Mouse (Mus musculus) gastrocnemius, adult 2 months (tissue): Measurements from ENCODE around the gene Sh3rf1. TPM values are rescaled to one million over a fixed set of nuclear protein-coding genes. Genes with fewer than 3 reads are reported as not detected.

Experiments
- DNase-seq: peaks from one replicate; pipeline ENCODE4 v3.0.0; 2022
- H3K27ac ChIP-seq: fragments of 200-600 bp; 2 replicates; pipeline ENCODE4 v1.8.1; 2022; ENCODE audit warnings: mild to moderate bottlenecking
- H3K4me3 ChIP-seq: fragments of 200-600 bp; 2 replicates; pipeline ENCODE4 v1.8.1; 2022; ENCODE audit warnings: mild to moderate bottlenecking, moderate library complexity
- CTCF ChIP-seq: fragments of 200-600 bp; IDR thresholded peaks from 2 replicates; pipeline ENCODE4 v1.8.1; 2022; ENCODE audit warnings: antibody characterized with exemption, mild to moderate bottlenecking, moderate library complexity
- intact Hi-C: fragments of 180-260 bp; cut with DNase I; formaldehyde crosslinking; loops from one replicate; pipeline ENCODE4 v1.15.1; 2025
- total RNA-seq, 2 experiments: library from RNA; stranded (reverse); gene quantifications; 2 replicates each; pipeline ENCODE4 v1.2.3; 2021

The Sh3rf1 gene
- total RNA-seq, 2 experiments from 2014 or later: 1.2 to 1.8 TPM

DNA sequence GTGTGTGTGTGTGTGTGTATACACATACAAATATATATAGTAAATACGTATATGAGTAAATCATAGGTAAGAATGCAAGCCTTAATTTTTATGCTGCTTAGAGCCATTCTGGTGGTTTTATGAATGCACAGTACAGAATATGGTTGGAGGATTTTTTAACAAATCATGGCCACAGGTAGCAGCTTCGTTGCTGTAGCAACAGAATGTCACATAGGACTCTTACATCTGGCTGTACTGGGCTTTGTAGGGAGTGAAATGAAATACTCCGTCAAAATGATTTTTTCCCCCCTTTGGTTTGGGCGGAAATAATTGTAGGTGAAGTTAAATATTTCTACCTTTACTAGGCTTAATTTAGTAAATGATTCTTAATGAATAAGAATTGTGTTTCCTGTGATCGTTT, 3.0 kb downstream of the Sh3rf1 start:
- H3K4me3 ChIP-seq: peak overlapping the region; percentile 26
- H3K27ac ChIP-seq: no peak overlapping the region
- intact Hi-C loops: loop anchor here (5.0 to 10.0 kb wide), 2 partner anchors 56 to 148 kb away; no protein-coding TSS in a partner anchor
- TF ChIP-seq CTCF: no peak
- DNase-seq: no peak

DNA sequence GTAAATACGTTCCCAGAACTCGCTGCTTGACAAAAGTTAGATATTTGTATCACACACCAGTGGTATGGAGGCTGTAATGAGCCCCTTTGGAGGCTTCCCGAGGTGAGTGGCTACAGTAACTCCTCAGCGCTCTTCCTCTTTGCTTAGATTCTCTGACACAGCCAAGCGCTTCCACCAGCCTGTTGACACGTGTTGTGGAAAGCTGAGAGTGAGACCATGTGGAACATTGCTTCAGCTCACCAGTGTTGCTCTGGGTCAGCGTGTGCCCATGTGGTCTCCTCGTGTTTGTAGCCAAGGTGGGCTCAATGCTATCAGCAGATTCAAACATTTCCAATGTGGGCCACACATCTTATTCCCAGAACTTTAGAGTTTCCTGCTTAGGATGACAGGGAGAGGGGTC, 5.0 kb downstream of the Sh3rf1 start:
- intact Hi-C loops: loop anchor here (5.0 to 10.0 kb wide), 2 partner anchors 54 to 146 kb away; no protein-coding TSS in a partner anchor
- Histone ChIP-seq H3K27ac (peak overlapping the region; percentile 41; the same call in 1 of the 2 replicates), H3K4me3 (peak overlapping the region; percentile 50)
- TF ChIP-seq CTCF: no peak
- DNase-seq: no peak

DNA sequence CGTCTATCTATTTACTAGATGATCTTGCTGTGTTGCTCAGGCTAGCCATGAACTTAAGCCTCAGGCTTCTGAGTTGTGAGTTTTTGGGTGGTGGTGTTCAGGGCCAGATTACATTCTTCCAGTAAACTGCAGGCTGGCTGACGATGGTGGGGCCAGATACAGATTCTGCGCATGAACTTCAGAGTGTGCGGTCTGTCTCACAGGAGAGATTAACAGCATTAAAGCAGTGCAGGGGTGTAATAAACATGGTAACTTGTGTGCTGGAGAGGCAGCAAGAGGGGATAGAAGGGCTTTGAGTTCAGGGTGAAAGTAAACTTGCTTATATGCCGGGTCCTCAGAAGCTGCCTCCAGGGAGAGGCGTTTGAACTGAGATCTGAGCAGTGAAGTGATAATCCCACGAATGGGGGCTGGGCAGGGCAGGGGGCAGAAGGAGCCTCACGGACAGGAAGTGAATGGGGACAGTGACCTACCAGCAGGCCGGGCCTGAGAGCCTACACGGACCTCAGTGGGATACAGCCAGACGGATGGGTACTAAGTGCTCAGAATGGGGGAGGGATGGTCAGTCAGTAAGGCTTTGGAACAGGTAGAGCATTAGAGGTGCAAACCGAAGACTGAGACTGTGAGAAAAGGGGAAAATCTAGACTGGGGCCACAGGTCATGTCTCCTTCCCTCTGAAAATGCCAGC, 6.0 kb downstream of the Sh3rf1 start:
- H3K4me3 ChIP-seq: no peak overlapping the region
- intact Hi-C loops: loop anchor here (5.0 to 10.0 kb wide), 2 partner anchors 53 to 145 kb away; no protein-coding TSS in a partner anchor
- DNase-seq: no peak
- TF ChIP-seq CTCF: no peak
- H3K27ac ChIP-seq: no peak overlapping the region

DNA sequence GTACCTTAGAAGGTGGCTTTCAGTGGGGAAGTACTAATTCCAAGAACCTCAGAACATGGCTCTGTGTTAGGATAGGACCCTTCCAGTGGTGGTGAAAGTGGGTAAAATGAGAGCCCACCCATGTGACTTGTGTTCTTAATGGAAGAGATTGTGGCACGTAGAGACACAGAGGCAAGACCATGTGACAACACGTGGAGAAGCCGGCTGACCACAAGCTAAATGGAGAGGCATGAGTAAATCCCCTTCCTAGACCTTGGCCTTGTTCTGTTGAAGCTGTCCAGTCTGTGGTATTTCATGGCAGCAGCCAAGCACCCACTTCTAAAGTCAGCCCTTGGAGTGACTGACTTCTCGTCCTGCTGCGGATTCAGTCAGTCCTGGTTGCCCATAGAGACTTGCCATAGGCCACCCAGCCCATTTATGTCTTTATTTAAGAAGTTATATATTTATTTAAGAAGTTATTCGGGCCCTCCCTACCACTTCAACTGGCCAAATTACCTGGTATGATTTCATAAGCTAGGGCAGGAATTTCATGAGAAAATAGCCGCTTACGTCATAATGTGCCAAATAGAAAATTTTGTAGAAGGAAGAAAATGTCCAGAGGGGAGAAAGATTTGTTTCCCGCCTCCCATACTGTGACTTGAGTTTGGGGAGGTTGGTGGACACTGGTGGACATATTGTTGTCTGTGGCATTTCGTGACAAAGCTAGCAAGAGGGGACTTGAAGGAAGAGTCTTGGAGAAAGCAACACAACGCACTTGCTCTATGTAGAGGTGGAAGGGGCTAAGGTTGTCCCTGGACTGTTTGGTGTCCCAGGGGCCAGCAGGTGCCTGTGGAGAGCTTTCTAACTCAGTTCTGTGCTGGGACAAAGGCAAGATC, 7.4 kb downstream of the Sh3rf1 start:
- intact Hi-C loops: no loop called here
- no peak for TF ChIP-seq CTCF
- DNase-seq: no peak
- H3K4me3 ChIP-seq: no peak overlapping the region
- H3K27ac ChIP-seq: no peak overlapping the region

DNA sequence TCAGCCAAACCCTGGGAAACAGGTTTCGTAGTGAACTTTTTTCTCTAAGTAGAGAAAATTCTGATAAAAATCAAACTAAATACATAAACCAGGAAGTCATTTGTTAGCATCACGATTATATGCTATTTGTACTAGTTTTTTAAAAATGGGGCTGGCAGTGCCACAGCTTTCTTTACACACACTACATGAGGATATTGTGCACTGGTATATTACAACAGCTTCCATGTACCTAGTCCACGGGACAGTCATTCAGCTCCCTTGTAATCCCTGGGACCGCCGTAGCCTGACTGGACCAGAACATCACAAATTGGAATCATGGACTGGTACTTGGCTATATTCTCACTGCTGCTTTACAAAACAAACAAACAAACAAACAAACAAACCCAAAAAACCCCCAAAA, 11.8 kb downstream of the Sh3rf1 start:
- H3K4me3 ChIP-seq: no peak overlapping the region
- DNase-seq: no peak
- no peak overlapping the region for H3K27ac ChIP-seq
- intact Hi-C loops: no loop called here
- no peak for TF ChIP-seq CTCF

DNA sequence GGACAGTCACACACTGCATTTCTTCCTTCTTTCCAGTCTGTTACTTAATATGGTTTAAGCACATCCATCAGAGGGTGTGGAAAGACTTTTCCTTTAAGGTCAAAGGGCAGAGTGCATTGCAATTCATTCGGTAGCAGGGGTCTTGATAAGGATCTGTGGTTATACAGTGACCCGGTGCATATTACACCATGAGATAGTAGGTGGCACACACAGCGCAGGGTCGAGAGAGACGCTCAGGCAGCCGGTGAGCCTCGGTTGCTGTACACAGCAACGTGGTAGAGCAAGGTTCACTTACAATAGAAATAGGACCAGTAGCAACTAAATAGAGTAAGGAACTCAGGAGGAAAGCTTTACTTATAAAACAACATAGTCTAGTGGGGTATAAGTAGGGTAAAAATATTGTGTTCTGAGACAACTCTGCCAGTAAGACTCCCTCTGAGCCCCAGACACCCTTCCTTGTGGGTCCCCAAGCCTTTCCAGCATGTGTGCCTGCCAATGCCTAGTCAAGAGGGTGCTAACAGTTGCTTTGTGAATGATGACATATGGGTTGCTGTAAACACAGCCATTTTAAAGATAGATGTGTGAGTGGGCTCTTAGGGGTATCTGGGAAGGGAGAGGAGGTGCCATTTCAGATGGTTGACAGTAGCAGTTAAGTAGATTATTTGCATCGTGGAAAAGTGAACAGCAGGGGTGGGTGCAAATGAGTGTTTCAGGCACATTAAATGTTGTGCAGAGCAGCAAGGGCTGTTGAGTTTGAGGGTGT, 13.0 kb downstream of the Sh3rf1 start:
- DNase-seq: no peak
- intact Hi-C loops: no loop called here
- no peak overlapping the region for H3K4me3 ChIP-seq
- no peak for TF ChIP-seq CTCF
- H3K27ac ChIP-seq: no peak overlapping the region

DNA sequence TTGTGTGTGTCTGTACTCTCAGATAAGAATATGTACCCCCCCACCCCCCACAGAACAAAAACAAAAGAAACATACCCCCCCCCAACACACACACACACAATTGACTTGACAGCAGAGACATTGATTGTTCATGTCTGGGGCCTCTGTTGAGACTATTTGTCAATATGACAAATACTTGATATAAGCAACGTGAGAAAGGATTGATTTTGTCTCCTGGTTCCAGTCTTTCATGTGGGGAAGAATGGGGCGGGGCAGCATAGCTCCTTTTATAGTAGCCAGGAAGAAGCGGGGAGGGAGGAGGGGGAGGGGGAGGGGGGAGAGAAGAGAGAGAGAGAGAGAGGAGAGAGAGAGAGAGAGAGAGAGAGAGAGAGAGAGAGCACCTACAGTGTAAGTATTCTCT, 15.9 kb downstream of the Sh3rf1 start:
- TF ChIP-seq CTCF: no peak
- intact Hi-C loops: no loop called here
- Histone ChIP-seq H3K27ac (no peak overlapping the region), H3K4me3 (no peak overlapping the region)
- DNase-seq: no peak

DNA sequence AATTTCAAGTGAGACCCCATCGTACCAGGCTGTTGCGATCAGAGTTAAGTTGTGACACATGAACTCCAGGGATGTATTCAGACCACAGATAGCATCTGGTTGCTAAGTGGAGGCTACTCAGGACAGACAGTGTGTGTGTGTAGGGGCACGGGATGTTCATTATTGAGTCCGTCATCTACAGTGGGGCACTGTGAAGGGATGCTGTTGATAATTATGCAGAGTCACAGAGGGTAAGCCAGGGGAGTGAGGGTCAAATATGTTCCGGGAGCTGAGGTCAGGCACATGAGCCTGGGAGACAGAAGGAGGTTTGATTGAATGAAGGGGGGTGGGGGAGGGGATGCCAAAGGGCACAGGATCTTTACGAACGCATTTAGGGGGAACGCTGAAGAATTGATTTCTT, 17.6 kb downstream of the Sh3rf1 start:
- intact Hi-C loops: no loop called here
- H3K4me3 ChIP-seq: no peak overlapping the region
- no peak for DNase-seq
- no peak overlapping the region for H3K27ac ChIP-seq
- TF ChIP-seq CTCF: no peak

DNA sequence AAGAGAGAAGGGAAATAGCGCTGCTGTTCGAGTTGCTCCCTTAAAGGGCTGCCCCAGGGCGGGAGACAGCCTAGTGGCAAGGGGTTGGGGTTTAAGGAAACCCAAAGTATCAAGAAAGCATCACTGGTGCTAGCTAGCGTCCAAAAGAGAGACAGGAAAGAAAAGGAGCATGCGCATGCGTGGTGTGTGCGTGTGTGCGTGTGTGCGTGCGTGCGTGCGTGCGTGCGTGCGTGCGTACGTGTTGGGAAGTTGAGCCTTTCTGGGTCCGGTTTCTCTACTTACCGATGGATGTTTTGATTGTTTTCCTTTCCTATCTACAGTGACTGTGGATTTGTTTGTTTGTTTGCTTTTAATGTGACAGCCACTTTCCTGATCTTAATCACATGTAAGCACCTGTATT, 19.2 kb downstream of the Sh3rf1 start:
- TF ChIP-seq CTCF: no peak
- no peak for DNase-seq
- no peak overlapping the region; the same call in 1 of the 2 replicates for H3K27ac ChIP-seq
- no peak overlapping the region for H3K4me3 ChIP-seq
- intact Hi-C loops: no loop called here

DNA sequence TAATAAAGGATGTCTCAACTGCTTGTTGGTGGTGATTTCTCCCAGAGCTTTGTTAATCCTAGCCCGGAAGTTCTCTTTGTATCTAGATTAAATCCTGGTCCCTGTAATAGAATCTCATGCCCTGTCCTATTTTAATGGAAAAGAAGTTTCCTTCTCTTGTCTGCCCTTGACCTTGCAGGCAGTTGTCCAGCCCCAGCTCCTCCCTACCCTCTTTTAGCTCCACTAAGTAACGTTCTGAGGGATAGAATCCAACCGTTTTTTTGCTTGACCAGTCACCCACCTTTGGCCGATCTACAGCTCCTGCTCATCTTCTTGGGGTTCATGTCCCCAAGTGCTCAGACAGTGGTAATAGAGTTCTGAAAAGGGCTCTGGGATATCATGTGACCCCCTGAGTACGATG, 19.8 kb downstream of the Sh3rf1 start:
- intact Hi-C loops: no loop called here
- DNase-seq: no peak
- H3K27ac ChIP-seq: no peak overlapping the region

DNA sequence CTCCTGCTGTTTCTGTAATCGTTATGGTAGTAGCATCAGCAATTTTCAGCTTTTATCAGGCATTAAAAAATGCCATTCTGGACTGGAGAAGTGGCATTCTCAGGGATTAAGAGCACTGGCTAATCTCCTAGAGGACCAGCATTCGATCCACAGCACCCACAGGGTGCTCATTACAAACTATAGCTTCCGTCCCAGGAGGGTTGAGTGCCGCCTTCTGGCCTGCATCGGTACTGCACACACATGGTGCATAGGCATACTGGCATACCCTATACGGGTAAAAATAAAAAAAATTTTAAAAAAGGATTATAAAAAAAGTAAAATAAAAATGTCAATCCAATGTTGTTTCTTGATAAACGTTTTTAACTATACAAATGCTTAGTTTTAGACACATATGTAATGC, 20.5 kb downstream of the Sh3rf1 start:
- intact Hi-C loops: no loop called here
- no peak overlapping the region for H3K27ac ChIP-seq
- no peak for DNase-seq
- no peak overlapping the region for H3K4me3 ChIP-seq
- peak; percentile 18; the same call in 1 of the 2 replicates for TF ChIP-seq CTCF

More for the DNA sequence above, 19.8 kb downstream of the Sh3rf1 start:
- no peak for TF ChIP-seq CTCF
- no peak overlapping the region for H3K4me3 ChIP-seq

DNA sequence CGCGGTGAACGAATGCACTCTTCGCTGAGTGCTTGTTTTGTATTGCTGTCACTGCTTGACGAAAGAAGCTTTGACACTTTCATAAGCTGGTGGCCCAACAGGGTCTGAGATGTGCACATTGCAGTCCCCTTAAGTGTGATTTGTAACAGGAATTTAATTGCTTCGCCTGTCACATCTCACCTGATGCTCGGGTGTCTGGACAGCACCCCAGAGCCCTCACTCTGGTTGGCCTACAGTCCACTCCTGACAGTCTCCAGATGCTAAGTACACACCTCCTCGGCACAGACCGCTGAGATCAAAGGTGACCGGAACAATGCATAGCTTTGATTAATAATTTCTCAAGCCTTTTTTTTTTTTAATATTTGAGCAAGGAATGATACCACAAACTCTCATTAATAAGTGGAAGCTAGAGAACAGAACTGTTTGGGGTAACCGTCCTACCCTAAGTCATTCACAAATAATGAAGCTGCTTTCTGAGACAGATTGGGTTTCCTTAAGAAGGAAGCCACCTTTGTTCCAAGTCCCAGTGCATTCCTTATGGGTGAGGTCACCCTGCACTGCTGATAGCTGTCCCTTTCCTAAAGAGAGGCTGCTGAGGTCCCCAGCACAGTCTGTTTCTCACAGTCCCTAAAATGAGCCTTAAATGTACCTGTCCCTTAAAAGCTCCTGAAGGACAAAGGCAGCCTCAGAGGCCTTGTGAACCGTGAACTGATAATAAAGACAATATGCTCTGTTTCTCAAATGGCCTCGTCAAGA, 23.8 kb downstream of the Sh3rf1 start:
- 0 out of 2 replicates have a peak overlapping the region, but pooled peaks have one; percentile 9 for H3K27ac ChIP-seq
- intact Hi-C loops: no loop called here
- TF ChIP-seq CTCF: no peak
- no peak overlapping the region for H3K4me3 ChIP-seq
- peak; percentile 27 for DNase-seq
